Mouse (Mus musculus): Measurements from ENCODE around the gene Lactb. TPM values are rescaled to one million over a fixed set of nuclear protein-coding genes. Genes with fewer than 3 reads are reported as not detected.

Gene Lactb
- polyA plus RNA-seq, 2 experiments = 10.1 to 10.9 TPM

- WGBS = 56% methylated on average over 8 of the region's 8 CpGs
- Histone ChIP-seq H3K9ac (ENCODE audit: low read depth, low read length, severe bottlenecking) (no peak overlapping the region), H3K27me3 (ENCODE audit: control insufficient read depth, insufficient read depth, low read length) (no peaks in the 10 kb centered on the region), H3K4me3 (replicated peaks; ENCODE audit: low read length) (no peak overlapping the region), H3K27ac (replicated peaks; ENCODE audit: low read depth, low read length) (no peak overlapping the region), H3K36me3 (ENCODE audit: control insufficient read depth, insufficient read depth, low read length) (no peaks in the 10 kb centered on the region), H3K4me2 (replicated peaks; ENCODE audit: low read depth, low read length, severe bottlenecking) (no peak overlapping the region), H3K9me3 (ENCODE audit: control insufficient read depth, low read length) (no peaks in the 10 kb centered on the region), H3K4me1 (ENCODE audit: control insufficient read depth, insufficient read depth, low read length) (no peaks in the 10 kb centered on the region)
- no peak for DNase-seq (ENCODE audit: low spot score)
- no peak for ATAC-seq (ENCODE audit: low FRiP score, low read depth)
- TF ChIP-seq POLR2A (IDR thresholded peaks at IDR 0.05; ENCODE audit: borderline replicate concordance, extremely low read depth, insufficient read depth, insufficient read length) = no peak
Measured at GRCm38 (mm10) chr9:66937507-66937906, 37.8 kb downstream of the Lactb start.

GRCm38 (mm10) chr9:66933869-66934808 lies 41.1 kb downstream of the Lactb start:
- WGBS = 72% methylated on average over 19 of the region's 19 CpGs
- Histone ChIP-seq H3K27ac (replicated peaks; ENCODE audit: low read depth, low read length) (no peak overlapping the region), H3K27me3 (ENCODE audit: control insufficient read depth, insufficient read depth, low read length) (no peaks in the 10 kb centered on the region), H3K9me3 (ENCODE audit: control insufficient read depth, low read length) (no peaks in the 10 kb centered on the region), H3K4me1 (ENCODE audit: control insufficient read depth, insufficient read depth, low read length) (no peaks in the 10 kb centered on the region), H3K4me2 (replicated peaks; ENCODE audit: low read depth, low read length, severe bottlenecking) (no peak overlapping the region), H3K9ac (ENCODE audit: low read depth, low read length, severe bottlenecking) (no peak overlapping the region), H3K4me3 (replicated peaks; ENCODE audit: low read length) (no peak overlapping the region), H3K36me3 (ENCODE audit: control insufficient read depth, insufficient read depth, low read length) (no peaks in the 10 kb centered on the region)
- TF ChIP-seq POLR2A (IDR thresholded peaks at IDR 0.05; ENCODE audit: borderline replicate concordance, extremely low read depth, insufficient read depth, insufficient read length) = no peak
- DNase-seq (ENCODE audit: low spot score) = no peak
- ATAC-seq (ENCODE audit: low FRiP score, low read depth) = no peak

GRCm38 (mm10) chr9:66930351-66930750 lies 44.9 kb downstream of the Lactb start:
- H3K27ac ChIP-seq (replicated peaks; ENCODE audit: low read depth, low read length) = no peak overlapping the region
- TF ChIP-seq POLR2A (IDR thresholded peaks at IDR 0.05; ENCODE audit: borderline replicate concordance, extremely low read depth, insufficient read depth, insufficient read length) = no peak
- H3K4me2 ChIP-seq (replicated peaks; ENCODE audit: low read depth, low read length, severe bottlenecking) = no peak overlapping the region
- H3K27me3 ChIP-seq (ENCODE audit: control insufficient read depth, insufficient read depth, low read length) = no peaks in the 10 kb centered on the region
- 59% methylated on average over 7 of the region's 7 CpGs for WGBS
- H3K4me1 ChIP-seq (ENCODE audit: control insufficient read depth, insufficient read depth, low read length) = no peaks in the 10 kb centered on the region
- no peak for ATAC-seq (ENCODE audit: low FRiP score, low read depth)
- H3K4me3 ChIP-seq (replicated peaks; ENCODE audit: low read length) = no peak overlapping the region
- no peaks in the 10 kb centered on the region for H3K36me3 ChIP-seq (ENCODE audit: control insufficient read depth, insufficient read depth, low read length)
- H3K9me3 ChIP-seq (ENCODE audit: control insufficient read depth, low read length) = no peaks in the 10 kb centered on the region
- no peak for DNase-seq (ENCODE audit: low spot score)
- no peak overlapping the region for H3K9ac ChIP-seq (ENCODE audit: low read depth, low read length, severe bottlenecking)

GRCm38 (mm10) chr9:66927696-66928402 lies 47.4 kb downstream of the Lactb start:
- ATAC-seq (ENCODE audit: low FRiP score, low read depth) = no peak
- H3K9ac ChIP-seq (ENCODE audit: low read depth, low read length, severe bottlenecking) = no peak overlapping the region
- H3K4me2 ChIP-seq (replicated peaks; ENCODE audit: low read depth, low read length, severe bottlenecking) = no peak overlapping the region
- no peaks in the 10 kb centered on the region for H3K27me3 ChIP-seq (ENCODE audit: control insufficient read depth, insufficient read depth, low read length)
- TF ChIP-seq POLR2A (IDR thresholded peaks at IDR 0.05; ENCODE audit: borderline replicate concordance, extremely low read depth, insufficient read depth, insufficient read length) = no peak
- H3K27ac ChIP-seq (replicated peaks; ENCODE audit: low read depth, low read length) = no peak overlapping the region
- no peaks in the 10 kb centered on the region for H3K36me3 ChIP-seq (ENCODE audit: control insufficient read depth, insufficient read depth, low read length)
- no peaks in the 10 kb centered on the region for H3K4me1 ChIP-seq (ENCODE audit: control insufficient read depth, insufficient read depth, low read length)
- WGBS = 81% methylated on average over 8 of the region's 8 CpGs
- no peak overlapping the region for H3K4me3 ChIP-seq (replicated peaks; ENCODE audit: low read length)
- no peaks in the 10 kb centered on the region for H3K9me3 ChIP-seq (ENCODE audit: control insufficient read depth, low read length)
- DNase-seq (ENCODE audit: low spot score) = no peak

GRCm38 (mm10) chr9:66925853-66926252 lies 49.4 kb downstream of the Lactb start:
- H3K36me3 ChIP-seq (ENCODE audit: control insufficient read depth, insufficient read depth, low read length) = no peaks in the 10 kb centered on the region
- DNase-seq (ENCODE audit: low spot score) (no peak), ATAC-seq (ENCODE audit: low FRiP score, low read depth) (no peak)
- H3K9ac ChIP-seq (ENCODE audit: low read depth, low read length, severe bottlenecking) = no peak overlapping the region
- WGBS = 74% methylated on average over 3 of the region's 3 CpGs
- H3K27me3 ChIP-seq (ENCODE audit: control insufficient read depth, insufficient read depth, low read length) = no peaks in the 10 kb centered on the region
- TF ChIP-seq POLR2A (IDR thresholded peaks at IDR 0.05; ENCODE audit: borderline replicate concordance, extremely low read depth, insufficient read depth, insufficient read length) = no peak
- H3K27ac ChIP-seq (replicated peaks; ENCODE audit: low read depth, low read length) = no peak overlapping the region
- no peak overlapping the region for H3K4me3 ChIP-seq (replicated peaks; ENCODE audit: low read length)
- H3K9me3 ChIP-seq (ENCODE audit: control insufficient read depth, low read length) = no peaks in the 10 kb centered on the region
- H3K4me2 ChIP-seq (replicated peaks; ENCODE audit: low read depth, low read length, severe bottlenecking) = no peak overlapping the region
- no peaks in the 10 kb centered on the region for H3K4me1 ChIP-seq (ENCODE audit: control insufficient read depth, insufficient read depth, low read length)
